Mouse (Mus musculus): ENCODE data around the gene G3bp2.
"Not testable (repeated sequence)": the region's sequence is repeated elsewhere in the genome, so short reads cannot be mapped to it uniquely, and the experiment has no call there.

Gene G3bp2

GRCm38 (mm10) chr5:92083417-92084038, at the start of gene G3bp2:
TSS of gene G3bp2 (minus strand) at chr5:92083719.
- DNase-seq (ENCODE audit: inconsistent ontology term) = peak; percentile 100

- DNase-seq (ENCODE audit: inconsistent ontology term) = not testable (repeated sequence)
Observed at GRCm38 (mm10) chr5:92133006-92133405, 49.5 kb upstream of the G3bp2 start.

GRCm38 (mm10) chr5:92132127-92132526, 48.6 kb upstream of the G3bp2 start:
- DNase-seq (ENCODE audit: inconsistent ontology term) = no peak

GRCm38 (mm10) chr5:92130040-92130682, 46.6 kb upstream of the G3bp2 start:
- no peak for DNase-seq (ENCODE audit: inconsistent ontology term)

- DNase-seq (ENCODE audit: inconsistent ontology term) = peak; percentile 69
Observed at GRCm38 (mm10) chr5:92129321-92129768, 45.8 kb upstream of the G3bp2 start.

GRCm38 (mm10) chr5:92128570-92128969, 45.1 kb upstream of the G3bp2 start:
- peak; percentile 98 for DNase-seq (ENCODE audit: inconsistent ontology term)

- peak; percentile 9 for DNase-seq (ENCODE audit: inconsistent ontology term)
Observed at GRCm38 (mm10) chr5:92127751-92128150, 44.2 kb upstream of the G3bp2 start.

- peak; percentile 9 for DNase-seq (ENCODE audit: inconsistent ontology term)
Observed at GRCm38 (mm10) chr5:92127141-92127625, 43.7 kb upstream of the G3bp2 start.

GRCm38 (mm10) chr5:92125446-92125845, 41.9 kb upstream of the G3bp2 start:
- peak; percentile 7 for DNase-seq (ENCODE audit: inconsistent ontology term)

- DNase-seq (ENCODE audit: inconsistent ontology term) = no peak
Observed at GRCm38 (mm10) chr5:92121636-92122035, 38.1 kb upstream of the G3bp2 start.

- DNase-seq (ENCODE audit: inconsistent ontology term) = peak; percentile 75
Observed at GRCm38 (mm10) chr5:92117823-92118403, 34.4 kb upstream of the G3bp2 start.

- no peak for DNase-seq (ENCODE audit: inconsistent ontology term)
Observed at GRCm38 (mm10) chr5:92114939-92115338, 31.4 kb upstream of the G3bp2 start.

- DNase-seq (ENCODE audit: inconsistent ontology term) = no peak
Observed at GRCm38 (mm10) chr5:92114223-92114622, 30.7 kb upstream of the G3bp2 start.

GRCm38 (mm10) chr5:92113484-92113883, 30.0 kb upstream of the G3bp2 start:
- DNase-seq (ENCODE audit: inconsistent ontology term) = no peak

GRCm38 (mm10) chr5:92112585-92112984, 29.1 kb upstream of the G3bp2 start:
- peak; percentile 36 for DNase-seq (ENCODE audit: inconsistent ontology term)

GRCm38 (mm10) chr5:92112175-92112574, 28.7 kb upstream of the G3bp2 start:
- no peak for DNase-seq (ENCODE audit: inconsistent ontology term)

- no peak for DNase-seq (ENCODE audit: inconsistent ontology term)
Observed at GRCm38 (mm10) chr5:92110818-92111355, 27.4 kb upstream of the G3bp2 start.

GRCm38 (mm10) chr5:92107282-92107681, 23.8 kb upstream of the G3bp2 start:
- DNase-seq (ENCODE audit: inconsistent ontology term) = no peak

- DNase-seq (ENCODE audit: inconsistent ontology term) = no peak
Observed at GRCm38 (mm10) chr5:92106327-92107125, 23.0 kb upstream of the G3bp2 start.

- no peak for DNase-seq (ENCODE audit: inconsistent ontology term)
Observed at GRCm38 (mm10) chr5:92103816-92104415, 20.4 kb upstream of the G3bp2 start.

GRCm38 (mm10) chr5:92103062-92103461, 19.5 kb upstream of the G3bp2 start:
- no peak for DNase-seq (ENCODE audit: inconsistent ontology term)

Measured in Muller cell, postnatal 12 days (primary cell).